Mouse (Mus musculus): Measurements from ENCODE around the gene Pcyt1a. TPM values are rescaled to one million over a fixed set of nuclear protein-coding genes. Genes with fewer than 3 reads are reported as not detected.

Gene Pcyt1a
- total RNA-seq (2021): 10 to 100 TPM; 35.0 to 38.6 TPM

- peak; percentile 88 for DNase-seq
Observed at GRCm38 (mm10) chr16:32430474-32431046, at the start of gene Pcyt1a. Pcyt1a (plus strand) TSS chr16:32430921.

DNA sequence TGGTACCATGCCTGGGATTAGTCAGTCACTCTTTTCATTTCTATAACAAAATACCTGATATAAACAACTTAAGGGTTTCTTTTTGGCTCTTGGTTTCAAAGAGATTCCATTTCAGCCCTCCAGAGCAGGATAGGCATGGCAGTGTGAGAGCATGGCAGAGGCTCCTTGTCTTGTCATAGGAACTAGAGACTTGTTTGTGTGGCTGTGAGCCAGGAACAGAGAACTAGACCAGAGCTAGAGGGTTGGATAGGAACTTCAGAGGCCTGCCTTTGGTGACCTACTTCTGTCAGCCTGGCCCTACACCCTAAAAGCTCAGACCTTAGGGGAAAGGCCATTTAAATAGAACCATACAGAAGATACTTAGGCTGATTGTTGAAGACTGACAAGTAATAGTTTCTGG lies 47.8 kb upstream of the Pcyt1a start:
- DNase-seq: no peak

DNA sequence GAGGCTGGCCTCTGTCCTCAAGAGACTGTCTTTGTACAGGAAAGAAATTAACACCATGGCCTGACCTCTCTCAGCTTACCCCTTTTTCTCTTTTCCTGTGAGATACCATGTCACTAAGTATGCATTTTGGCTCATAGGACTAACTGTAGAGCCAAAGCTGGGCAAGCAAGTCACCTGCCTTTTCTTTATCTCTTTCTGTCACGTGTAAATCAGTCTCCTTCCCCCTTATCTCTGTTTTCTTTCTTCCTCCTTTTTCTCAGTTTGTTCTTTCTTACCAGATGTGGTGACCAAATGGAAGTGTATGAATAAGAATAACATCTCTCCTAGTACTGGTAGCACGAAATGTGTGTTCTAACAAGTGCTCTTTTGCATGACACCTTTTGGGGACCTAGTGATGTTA lies 45.8 kb upstream of the Pcyt1a start:
- no peak for DNase-seq

GRCm38 (mm10) chr16:32386826-32387225 lies 43.9 kb upstream of the Pcyt1a start:
- DNase-seq: no peak

DNA sequence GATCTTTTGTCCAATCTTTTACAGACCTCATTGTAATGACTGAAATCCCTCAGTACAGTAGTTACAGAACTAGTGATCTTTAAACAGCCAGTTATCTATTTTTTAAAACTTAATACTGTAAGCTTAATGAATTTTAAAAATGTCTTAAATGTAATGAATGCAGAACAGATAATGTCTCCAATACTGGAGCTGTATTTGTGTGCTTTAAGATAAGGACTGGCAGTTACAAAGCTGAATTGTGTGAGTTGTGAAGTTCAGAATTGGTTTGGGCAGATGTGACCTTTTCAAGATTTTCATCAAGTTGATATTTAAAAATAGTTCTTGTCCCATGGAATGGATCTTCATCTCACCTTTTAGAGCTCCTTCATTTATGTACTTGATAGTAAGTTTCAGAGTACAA lies 41.7 kb upstream of the Pcyt1a start:
- no peak for DNase-seq

DNA sequence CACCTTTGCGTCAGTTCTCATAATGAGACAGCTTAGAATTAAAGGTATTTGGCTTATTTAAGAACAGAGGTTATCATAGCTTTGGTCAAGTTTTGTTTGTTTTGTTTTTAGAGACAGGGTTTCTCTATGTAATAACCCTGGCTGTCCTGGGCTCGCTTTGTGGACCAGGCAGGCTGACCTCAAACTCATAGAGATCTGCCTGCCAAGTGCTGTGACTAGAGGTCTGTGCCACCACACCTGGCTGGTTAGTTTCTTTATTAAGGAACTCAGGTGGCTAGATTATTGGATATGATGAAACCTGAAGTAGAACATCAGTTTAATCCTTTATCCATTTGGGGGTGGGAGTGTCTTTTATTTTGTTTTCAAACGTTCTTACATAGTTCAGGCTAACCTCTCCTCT lies 40.9 kb upstream of the Pcyt1a start:
- no peak for DNase-seq

GRCm38 (mm10) chr16:32390882-32391281 lies 39.8 kb upstream of the Pcyt1a start:
- DNase-seq: no peak

DNA sequence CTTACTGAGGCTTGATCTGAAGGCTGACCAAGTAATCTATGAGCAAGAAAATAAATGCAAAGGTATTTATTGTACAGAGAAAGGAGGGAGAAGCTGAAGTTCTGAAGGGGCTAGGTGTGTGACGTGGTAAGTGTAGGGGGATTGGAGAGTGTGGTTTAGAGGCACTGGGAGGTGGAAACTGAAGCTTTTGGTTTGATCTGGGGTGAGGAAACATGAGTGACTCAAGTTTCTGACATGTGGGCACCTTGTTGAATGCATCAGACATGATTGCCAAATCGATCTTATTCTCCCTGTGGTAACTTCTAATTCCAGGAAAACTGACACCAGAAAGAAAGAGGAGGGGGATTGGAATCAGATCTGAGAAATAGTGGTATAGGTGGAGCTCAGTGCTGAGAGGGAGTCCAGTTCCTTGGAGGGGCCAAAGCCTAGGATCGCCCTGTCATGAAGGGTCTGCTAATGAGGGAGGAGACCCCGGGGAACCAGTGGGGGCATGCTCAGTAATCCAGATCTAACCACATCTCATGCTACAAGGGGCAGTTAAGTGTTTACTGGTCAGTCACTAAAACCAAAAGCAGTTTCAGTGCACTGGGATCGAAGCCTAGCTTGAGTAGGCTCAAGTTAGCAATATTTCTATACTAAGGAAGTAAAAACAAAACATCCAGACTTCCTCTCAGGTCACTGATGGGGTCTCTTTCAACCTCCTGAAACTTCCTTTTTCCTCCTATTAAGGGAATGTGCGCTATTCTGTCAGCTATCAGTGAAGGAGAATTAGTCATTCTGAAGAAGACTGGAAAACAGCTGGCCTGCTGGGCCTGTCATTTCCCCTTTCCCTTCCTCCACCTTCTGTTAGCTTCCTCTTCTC lies 34.8 kb upstream of the Pcyt1a start:
- no peak for DNase-seq

DNA sequence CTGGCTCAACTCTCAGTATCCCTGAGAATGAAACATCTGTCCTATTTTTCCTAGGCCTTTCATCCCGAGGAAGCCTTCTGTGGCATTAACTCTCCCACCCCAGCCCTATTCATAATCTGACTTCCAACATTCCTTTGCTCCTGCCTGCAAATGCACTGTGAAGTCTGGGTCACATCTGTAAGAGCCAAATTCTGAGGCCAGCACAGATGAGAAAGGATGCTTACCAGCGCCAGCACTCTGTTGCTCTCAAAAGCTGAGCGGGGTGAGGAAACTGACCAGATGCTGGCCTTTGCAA lies 34.2 kb upstream of the Pcyt1a start:
- DNase-seq: no peak

DNA sequence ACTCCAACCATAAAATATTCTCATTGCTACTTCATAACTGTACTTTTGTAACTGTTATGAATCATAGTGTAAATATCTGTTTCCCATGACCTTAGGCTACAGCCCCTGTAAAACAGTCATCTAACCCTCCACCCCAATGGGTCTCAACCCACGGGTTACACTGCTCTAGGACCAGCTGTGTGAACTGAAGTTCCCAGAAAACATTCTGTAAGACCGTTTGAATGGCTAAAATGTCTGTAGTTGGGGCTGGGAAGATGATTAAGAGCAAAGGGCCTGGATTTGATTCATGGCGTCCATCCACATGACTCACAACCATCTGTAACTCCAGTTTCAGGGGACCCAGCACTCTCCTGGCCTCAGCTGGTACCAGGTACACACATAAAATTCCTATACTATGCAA lies 32.5 kb upstream of the Pcyt1a start:
- no peak for DNase-seq

DNA sequence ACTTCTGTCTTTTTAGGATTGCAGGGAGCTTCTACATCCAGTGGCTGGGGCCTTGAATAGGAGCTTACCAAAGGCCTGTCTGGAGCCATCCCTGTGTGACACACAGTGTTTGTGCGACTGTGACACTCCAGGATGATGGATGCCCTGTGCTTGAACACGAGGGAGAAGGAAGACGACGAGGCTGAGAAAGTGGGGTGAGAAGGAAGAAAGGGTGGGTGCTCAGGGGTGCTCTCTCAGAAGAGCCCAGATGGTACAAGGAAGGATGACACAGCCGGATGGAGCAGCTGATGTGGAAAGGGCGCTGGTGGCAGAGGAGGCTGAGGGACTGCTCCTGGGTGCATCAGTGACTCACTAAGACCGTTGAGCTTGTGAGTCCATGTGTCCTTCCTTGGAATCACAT lies 30.5 kb upstream of the Pcyt1a start, which contains the start of gene Tm4sf19:
TSS of gene Tm4sf19 (plus strand) at position 240 of the 400 bp plus-strand sequence.
- DNase-seq: no peak

DNA sequence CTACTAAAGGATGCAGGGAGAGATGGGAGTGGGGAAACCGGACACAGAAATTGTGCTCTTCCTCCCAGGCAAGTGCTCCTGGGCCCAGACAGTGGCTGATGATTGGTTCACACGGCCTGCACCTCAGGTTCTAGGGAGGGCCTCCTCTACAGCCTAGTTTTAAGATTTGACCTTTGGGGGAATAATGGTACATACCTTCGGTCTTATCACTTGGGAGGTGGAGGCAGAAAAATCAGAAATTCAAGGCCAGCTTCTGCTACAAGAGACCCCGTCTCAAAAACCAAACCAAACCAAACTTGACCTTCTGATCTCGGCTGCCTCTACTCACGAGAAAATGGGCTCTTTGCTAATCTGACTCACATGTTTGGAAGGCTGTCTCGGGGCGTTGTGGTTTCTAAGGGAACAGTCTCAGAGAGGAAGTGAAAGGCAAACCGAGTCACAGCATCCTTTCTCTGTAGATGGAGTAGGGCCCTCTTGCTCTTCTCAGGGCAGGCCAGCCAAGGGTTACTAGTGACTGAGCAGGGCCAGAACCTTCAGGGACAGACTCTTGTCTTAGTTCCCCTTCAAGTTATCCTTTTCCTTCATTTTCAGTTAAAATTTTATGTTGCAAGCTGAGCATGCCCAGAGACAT lies 29.3 kb upstream of the Pcyt1a start:
- no peak for DNase-seq

DNA sequence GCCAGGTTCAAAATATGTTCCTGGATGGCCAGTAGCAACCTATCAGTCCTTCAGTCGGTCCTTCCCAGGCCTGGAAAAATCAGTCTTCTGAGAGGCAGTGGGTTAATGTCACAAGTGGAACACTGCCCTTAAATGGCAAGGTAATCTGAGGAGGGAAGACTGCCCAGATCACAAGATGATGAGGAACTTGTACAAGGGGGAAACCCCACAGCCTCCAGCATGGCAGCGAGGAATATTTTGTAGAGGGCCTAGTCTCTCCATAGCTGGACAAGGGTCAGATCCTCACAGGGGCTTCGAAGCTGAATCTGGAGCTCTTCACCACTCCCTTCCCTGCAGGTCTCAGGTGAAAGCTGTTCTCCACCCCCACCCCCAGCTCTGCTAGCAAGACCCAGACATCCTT lies 27.9 kb upstream of the Pcyt1a start:
- DNase-seq: no peak

DNA sequence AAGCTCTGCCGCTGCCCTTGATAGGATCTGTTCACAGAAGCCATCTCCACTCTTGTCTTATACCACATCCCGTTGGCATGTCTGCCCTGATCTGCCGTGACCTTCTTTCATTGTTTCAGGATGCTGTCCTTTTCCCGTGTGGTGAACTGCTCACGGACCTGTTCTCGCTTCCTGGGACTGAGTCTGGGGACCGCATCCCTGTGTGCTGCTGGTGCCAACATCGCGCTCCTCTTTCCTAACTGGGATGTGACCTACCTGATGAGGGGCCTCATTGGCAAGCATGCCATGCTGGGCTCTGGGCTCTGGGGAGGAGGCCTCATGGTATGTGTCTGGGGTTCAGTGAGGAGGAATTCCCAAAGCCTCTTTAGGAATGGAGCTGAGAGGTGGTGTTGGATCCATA lies 25.0 kb upstream of the Pcyt1a start:
- DNase-seq: no peak

DNA sequence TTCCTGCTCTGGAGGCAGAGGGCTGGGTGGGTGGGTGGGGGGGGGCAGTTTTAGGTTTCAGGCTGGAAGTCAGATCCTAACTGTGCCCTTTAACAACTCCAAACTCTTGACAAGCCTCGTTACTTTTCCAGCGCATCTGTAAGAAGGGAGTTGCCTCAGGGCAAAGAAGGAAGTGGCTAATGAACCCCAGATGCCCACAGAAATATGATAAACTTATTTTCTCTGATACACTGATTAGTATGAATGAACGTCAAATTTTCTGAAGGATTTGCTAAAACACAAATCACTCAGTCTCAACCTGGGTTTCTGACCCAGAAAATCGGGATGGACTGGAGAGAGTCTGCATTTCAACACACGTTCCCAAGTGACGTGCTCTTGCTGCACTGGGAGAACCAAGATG lies 24.1 kb upstream of the Pcyt1a start:
- no peak for DNase-seq

- no peak for DNase-seq
Observed at GRCm38 (mm10) chr16:32407730-32408129, 23.0 kb upstream of the Pcyt1a start.

GRCm38 (mm10) chr16:32417457-32417856 lies 13.3 kb upstream of the Pcyt1a start:
- no peak for DNase-seq

DNA sequence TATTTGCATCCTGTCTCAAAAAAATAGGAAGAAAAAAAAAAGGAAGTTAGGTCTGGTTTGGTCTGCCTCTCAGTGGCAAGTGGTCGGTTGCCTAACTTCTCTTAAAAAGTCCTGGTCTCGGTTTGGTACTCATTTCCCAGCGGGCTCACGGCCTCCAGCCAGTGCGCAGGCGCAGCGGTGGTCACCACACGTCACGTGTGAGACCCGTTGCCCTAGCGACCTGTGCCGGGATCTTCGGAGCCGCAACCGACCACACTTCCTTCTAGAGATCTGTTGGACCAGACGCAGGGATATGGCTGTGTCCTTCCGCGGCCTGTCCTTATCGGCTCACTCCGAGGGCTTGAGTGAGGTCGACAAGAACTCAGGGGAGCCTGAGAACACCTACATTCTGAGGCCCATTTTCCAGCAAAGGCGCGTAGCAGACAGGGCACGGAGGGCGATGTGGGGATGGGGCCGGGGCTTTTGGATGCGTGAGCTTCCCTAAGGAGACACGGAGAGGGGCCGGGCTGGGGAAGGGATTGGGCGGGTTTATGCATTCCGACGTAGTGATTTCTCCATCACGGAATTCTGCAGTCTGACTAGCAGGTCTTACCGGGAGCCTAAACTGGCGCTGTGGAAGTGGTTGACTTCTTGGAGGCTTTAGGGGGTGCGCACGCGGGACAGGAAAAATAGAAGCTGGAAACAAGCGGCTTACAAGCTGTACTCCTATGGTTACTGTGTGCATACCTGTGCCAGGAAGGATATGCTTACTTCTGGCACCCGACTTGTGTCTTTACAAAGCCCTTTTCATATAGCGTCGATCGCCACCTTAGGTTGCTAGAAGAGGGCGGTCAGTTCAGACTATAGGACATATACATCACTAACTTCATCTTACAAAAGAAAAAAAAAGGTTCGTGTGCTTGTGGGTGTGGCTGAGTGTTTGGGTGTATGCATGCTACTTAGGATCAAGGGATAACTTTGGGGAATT lies 10.9 kb upstream of the Pcyt1a start, which contains the start of gene Tctex1d2:
TSS of gene Tctex1d2 (plus strand) at position 186 of the 967 bp plus-strand sequence.
- peak; percentile 86 to 91 for DNase-seq

GRCm38 (mm10) chr16:32427506-32427905 lies 3.2 kb upstream of the Pcyt1a start:
- no peak for DNase-seq

DNA sequence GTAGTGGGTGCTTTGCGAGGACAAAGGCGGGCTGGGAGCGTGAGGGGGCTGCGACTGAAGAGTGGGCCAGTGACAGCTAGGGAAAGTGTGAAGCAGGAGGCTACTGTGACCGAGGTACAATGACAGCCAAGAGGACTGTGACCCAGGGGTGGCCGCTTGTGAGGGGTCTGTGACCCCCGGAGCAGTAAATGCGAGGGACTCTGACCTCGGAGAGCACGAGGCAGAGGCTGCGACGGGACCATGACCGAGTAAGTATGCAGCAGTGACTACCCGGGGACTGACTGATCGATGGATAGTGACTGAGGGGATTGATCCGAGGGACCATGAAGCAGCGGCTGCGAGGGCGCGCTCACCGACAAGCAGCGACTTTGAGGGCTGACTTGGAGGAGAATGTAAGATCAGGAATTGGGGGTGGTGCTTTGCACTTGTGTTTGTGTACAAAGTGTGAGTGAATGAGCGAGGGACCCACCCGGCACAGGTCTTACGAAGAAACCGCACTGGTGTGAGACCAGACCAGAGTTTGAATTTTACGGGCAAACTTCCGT lies 398 bp downstream of the Pcyt1a start:
- DNase-seq: no peak

DNA sequence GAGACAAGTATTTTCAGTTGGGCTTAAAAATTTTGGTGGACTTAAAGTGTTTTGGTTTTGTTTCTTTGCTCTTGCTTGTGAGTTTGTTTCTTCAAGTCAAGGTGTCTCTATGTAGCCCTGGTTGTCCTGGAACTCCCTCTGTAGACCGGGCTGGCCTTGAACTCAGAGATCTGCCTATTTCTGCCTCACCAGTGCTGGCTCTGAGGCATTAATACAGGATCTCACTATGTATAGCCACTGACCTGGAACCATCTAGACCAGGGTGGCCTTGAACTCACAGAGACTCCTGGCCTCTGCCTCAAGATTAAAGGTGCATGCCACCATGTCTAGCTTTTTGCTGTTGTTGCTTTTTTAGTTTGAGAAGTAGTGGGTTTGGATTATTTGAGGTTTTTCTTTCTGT lies 1.2 kb downstream of the Pcyt1a start:
- DNase-seq: no peak

GRCm38 (mm10) chr16:32433138-32433537 lies 2.4 kb downstream of the Pcyt1a start:
- DNase-seq: no peak
